In the genomic region with DNA sequence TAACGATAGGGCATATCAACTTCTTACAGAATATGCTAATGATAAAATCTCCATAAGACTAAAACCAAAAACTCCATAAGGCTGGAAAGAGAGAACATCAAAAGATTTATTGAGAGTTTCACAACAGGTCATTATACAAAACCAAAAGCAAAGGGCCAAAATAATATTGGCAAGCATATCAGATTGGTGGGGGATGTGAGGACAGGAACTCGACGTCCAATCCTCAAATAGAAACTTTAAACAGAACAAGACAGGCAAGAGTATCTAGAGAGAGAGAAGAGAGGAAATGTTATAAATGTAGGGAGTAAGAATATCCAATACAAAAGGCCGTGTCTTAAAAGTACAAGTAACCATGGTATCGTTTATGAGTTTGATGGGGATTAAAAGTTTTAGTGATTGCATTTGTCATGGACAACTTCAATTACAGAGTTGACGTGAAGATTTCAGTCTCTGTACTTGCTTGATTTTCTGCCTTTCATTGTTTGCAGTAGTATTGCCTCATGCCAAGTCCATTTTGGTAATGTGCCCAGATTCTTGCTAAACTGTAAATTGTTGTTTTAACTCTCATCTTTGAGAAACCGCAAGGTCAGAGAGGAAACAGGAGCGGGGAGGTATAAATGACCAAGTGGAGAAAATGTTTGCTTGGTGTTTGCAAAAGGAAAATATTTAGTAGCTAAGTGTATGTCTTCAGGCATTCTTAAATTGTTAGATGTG, we compare ENCODE assay signal across 16 mouse cellular contexts. TPM values are rescaled to one million over a fixed set of nuclear protein-coding genes. Genes with fewer than 3 reads are reported as not detected.
DNase-seq lines count a peak whose midpoint lies in the region; ATAC-seq and TF ChIP-seq lines count a peak whose summit lies in the region.
"Had no signal": no experiment of that assay in that cellular context is flagged by ENCODE, and none has a peak within 500 bp of the region (broad histone marks: within the 10 kb centered on the region; RNA-seq: fewer than 3 reads in every experiment).

No protein-coding gene starts in this region.

- no peak overlapping the region for H3K4me3 ChIP-seq in kidney, adult 2 months (ENCODE audit: insufficient read depth, low read depth, low read length)
- no peak overlapping the region for H3K4me3 ChIP-seq in midbrain, postnatal 0 days (ENCODE audit: low read depth, low read length)
- no peak overlapping the region for H3K4me3 ChIP-seq in midbrain, embryonic 16.5 days (ENCODE audit: low read depth, low read length)
- no peak overlapping the region for H3K4me3 ChIP-seq in neural tube, embryonic 15.5 days (replicated peaks)

- TF ChIP-seq CTCF in kidney, adult 2 months (conservative IDR thresholded peaks at IDR 0.05; ENCODE audit: insufficient read depth, insufficient read length, low read depth, low read length): no peak
- TF ChIP-seq CTCF in midbrain, postnatal 0 days (IDR thresholded peaks at IDR 0.05): no peak

- no peaks in the 10 kb centered on the region for H3K9me3 ChIP-seq in midbrain, postnatal 0 days (ENCODE audit: low read length)
- H3K9me3 ChIP-seq in midbrain, embryonic 16.5 days (replicated peaks; ENCODE audit: control insufficient read depth, low read length, poor library complexity, severe bottlenecking): no peaks in the 10 kb centered on the region
- no peaks in the 10 kb centered on the region for H3K9me3 ChIP-seq in neural tube, embryonic 15.5 days (replicated peaks)

- 61% methylated on average over 8 of the region's 8 CpGs for WGBS in kidney, adult 2 months
- WGBS in midbrain, postnatal 0 days: 71% methylated on average over 8 of the region's 8 CpGs
- 86% methylated on average over 8 of the region's 8 CpGs for WGBS in midbrain, embryonic 16.5 days
- 78% methylated on average over 8 of the region's 8 CpGs for WGBS in neural tube, embryonic 15.5 days

- no peaks in the 10 kb centered on the region for H3K27me3 ChIP-seq in kidney, adult 2 months (replicated peaks; ENCODE audit: control insufficient read depth, insufficient read depth, low read length)
- H3K27me3 ChIP-seq in midbrain, postnatal 0 days (ENCODE audit: insufficient read depth, low read length): no peaks in the 10 kb centered on the region
- no peaks in the 10 kb centered on the region for H3K27me3 ChIP-seq in midbrain, embryonic 16.5 days (ENCODE audit: control insufficient read depth, insufficient read depth, low read depth, low read length)
- H3K27me3 ChIP-seq in neural tube, embryonic 15.5 days (replicated peaks): no peaks in the 10 kb centered on the region

- peak; percentile 61 for DNase-seq in kidney, adult 2 months
- DNase-seq in kidney, adult 11 months: no peak
- DNase-seq in midbrain, postnatal 0 days (ENCODE audit: low spot score): peak; percentile 14
- DNase-seq in adrenal gland, postnatal 14 days: peak; percentile 56
- DNase-seq in lung, postnatal 10 days: peak; percentile 55
- DNase-seq in gastrocnemius, postnatal 10 days: no peak
- DNase-seq: cerebellum, adult 11-12 months; heart, adult 11 months; heart, postnatal 10 days; layer of hippocampus, adult 9-11 months; left cerebral cortex, postnatal 4 days had no signal

- H3K36me3 ChIP-seq in kidney, adult 2 months (ENCODE audit: control insufficient read depth, insufficient read depth, low read length): no peaks in the 10 kb centered on the region
- H3K36me3 ChIP-seq in midbrain, postnatal 0 days (ENCODE audit: insufficient read depth, low read length): no peaks in the 10 kb centered on the region
- H3K36me3 ChIP-seq in midbrain, embryonic 16.5 days (ENCODE audit: control insufficient read depth, insufficient read depth, low read length): no peaks in the 10 kb centered on the region
- H3K36me3 ChIP-seq in neural tube, embryonic 15.5 days: no peaks in the 10 kb centered on the region

- TF ChIP-seq POLR2A in kidney, adult 2 months (IDR thresholded peaks at IDR 0.05; ENCODE audit: low read depth, low read length): no peak

- no peak overlapping the region for H3K9ac ChIP-seq in midbrain, postnatal 0 days (replicated peaks; ENCODE audit: low read length, poor library complexity, severe bottlenecking)
- no peak overlapping the region for H3K9ac ChIP-seq in midbrain, embryonic 16.5 days (ENCODE audit: low read depth, low read length)
- H3K9ac ChIP-seq in neural tube, embryonic 15.5 days (replicated peaks): no peak overlapping the region

- no peak for ATAC-seq in midbrain, postnatal 0 days (ENCODE audit: low FRiP score)
- ATAC-seq in midbrain, embryonic 16.5 days: no peak
- no peak for ATAC-seq in neural tube, embryonic 15.5 days (ENCODE audit: low FRiP score)

- H3K4me1 ChIP-seq in kidney, adult 2 months (ENCODE audit: control insufficient read depth, insufficient read depth, low read length): no peaks in the 10 kb centered on the region
- no peaks in the 10 kb centered on the region for H3K4me1 ChIP-seq in midbrain, postnatal 0 days (ENCODE audit: insufficient read depth, low read length)
- no peaks in the 10 kb centered on the region for H3K4me1 ChIP-seq in midbrain, embryonic 16.5 days (ENCODE audit: control insufficient read depth, insufficient read depth, low read length)
- no peaks in the 10 kb centered on the region for H3K4me1 ChIP-seq in neural tube, embryonic 15.5 days

- no peak overlapping the region for H3K27ac ChIP-seq in kidney, adult 2 months (ENCODE audit: insufficient read depth, low read depth, low read length)
- no peak overlapping the region for H3K27ac ChIP-seq in midbrain, postnatal 0 days (ENCODE audit: low read depth, low read length)
- no peak overlapping the region for H3K27ac ChIP-seq in midbrain, embryonic 16.5 days (ENCODE audit: low read length)
- H3K27ac ChIP-seq in neural tube, embryonic 15.5 days (replicated peaks): no peak overlapping the region

- no peak overlapping the region for H3K4me2 ChIP-seq in midbrain, postnatal 0 days (ENCODE audit: low read depth, low read length, poor library complexity, severe bottlenecking)
- H3K4me2 ChIP-seq in midbrain, embryonic 16.5 days (ENCODE audit: low read length): no peak overlapping the region
- no peak overlapping the region for H3K4me2 ChIP-seq in neural tube, embryonic 15.5 days

RNA-seq across cellular contexts. Expression of gene Ugt2b5, which starts 7.8 kb away (rescaled TPM):
- 0.34 and 0.45 TPM in 2 replicates for polyA plus RNA-seq in kidney, adult 2 months (2012; rRNA removed)
- total RNA-seq in midbrain, postnatal 0 days (2014; rRNA removed): 0.11 TPM in 1 of 2 replicates, not detected in the other
- not detected in 2 replicates for polyA plus RNA-seq in midbrain, postnatal 0 days (2015; fragmentation: Nextera tagmentation; extraction: Ambion mirVana)
- polyA plus RNA-seq in midbrain, embryonic 16.5 days (2015; fragmentation: Nextera tagmentation; extraction: Ambion mirVana): 0.15 TPM in 1 of 2 replicates, not detected in the other
- 0.38 and 15.4 TPM in 2 replicates for total RNA-seq in adrenal gland, postnatal 14 days (2021)
- 4.0 TPM in 1 of 2 replicates, not detected in the other for polyA plus RNA-seq in neural tube, embryonic 15.5 days (2015; fragmentation: Nextera tagmentation; extraction: Ambion mirVana)
- total RNA-seq in gastrocnemius, postnatal 10 days (2021): not detected
- total RNA-seq: adrenal gland, adult 18-20 months; heart, postnatal 10 days; left cerebral cortex, postnatal 4 days; monocyte, adult 5-6 weeks had no signal
- polyA plus RNA-seq: cortical plate, adult 2 months had no signal

RNA-seq across cellular contexts. Expression of gene Ugt2b36, which starts 55.5 kb away (rescaled TPM):
- polyA plus RNA-seq in kidney, adult 2 months (2012; rRNA removed): not detected in 2 replicates
- total RNA-seq in midbrain, postnatal 0 days (2014; rRNA removed): not detected in 2 replicates
- polyA plus RNA-seq in midbrain, postnatal 0 days (2015; fragmentation: Nextera tagmentation; extraction: Ambion mirVana): not detected in 2 replicates
- polyA plus RNA-seq in midbrain, embryonic 16.5 days (2015; fragmentation: Nextera tagmentation; extraction: Ambion mirVana): not detected in 2 replicates
- 3.0 and 47.7 TPM in 2 replicates for total RNA-seq in adrenal gland, postnatal 14 days (2021)
- polyA plus RNA-seq in neural tube, embryonic 15.5 days (2015; fragmentation: Nextera tagmentation; extraction: Ambion mirVana): 0.20 and 2.4 TPM in 2 replicates
- total RNA-seq in gastrocnemius, postnatal 10 days (2021): not detected
- total RNA-seq: adrenal gland, adult 18-20 months; heart, postnatal 10 days; left cerebral cortex, postnatal 4 days; monocyte, adult 5-6 weeks had no signal
- polyA plus RNA-seq: cortical plate, adult 2 months had no signal

Comparison
In these comparisons a context has a peak if more than half of its experiments do, and no peak if none do; other contexts are left out.
1. DNase-seq: peak in kidney, adult 2 months (single experiment), midbrain, postnatal 0 days (single experiment), adrenal gland, postnatal 14 days (single experiment) and lung, postnatal 10 days (single experiment); none in kidney, adult 11 months (single experiment) and gastrocnemius, postnatal 10 days (single experiment).